Mouse (Mus musculus) heart, adult 2 months (tissue): ENCODE measurements around the gene Sobp.

Source experiments
- CTCF ChIP-seq: fragments of 200-600 bp; IDR thresholded peaks from 2 replicates; pipeline ENCODE4 v1.8.1; 2022; ENCODE audit warnings: antibody characterized with exemption, mild to moderate bottlenecking, moderate library complexity
- EP300 ChIP-seq: fragments of 200-500 bp; IDR thresholded peaks from 2 replicates; pipeline ENCODE4 v1.6.1; 2011; ENCODE audit warnings: low read depth, low read length, control low read depth; ENCODE audit not compliant: insufficient read depth
- POLR2A ChIP-seq: fragments of 200-500 bp; IDR thresholded peaks from 2 replicates; pipeline ENCODE4 v1.6.1; 2011; ENCODE audit warnings: mild to moderate bottlenecking, low read depth, low read length, control low read depth; ENCODE audit not compliant: insufficient read depth

DNA sequence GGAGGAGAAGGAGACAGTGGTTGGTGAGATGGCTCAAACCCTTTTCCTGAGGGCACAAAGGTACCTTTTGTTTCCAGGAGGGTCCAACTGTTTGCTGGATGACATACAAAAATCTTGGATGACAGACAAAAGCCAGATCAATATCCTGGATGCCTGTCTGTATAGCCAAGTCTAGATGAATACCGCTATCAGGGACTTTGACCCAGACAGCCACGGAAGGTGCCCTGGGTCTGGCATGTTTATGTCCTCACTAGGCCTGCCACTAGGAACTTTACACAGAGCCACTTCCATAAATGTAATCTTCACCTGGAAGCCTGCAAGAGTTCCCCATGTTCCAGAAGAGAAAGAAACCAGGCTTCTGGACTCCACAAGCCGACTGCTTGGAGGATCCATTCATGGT lies 172.9 kb downstream of the Sobp start:
- TF ChIP-seq CTCF, result no peak
- TF ChIP-seq POLR2A, result no peak
- no peak for TF ChIP-seq EP300
